Mouse (Mus musculus) heart, embryonic 14.5 days (tissue): ENCODE data around the gene Nle1. TPM values are rescaled to one million over a fixed set of nuclear protein-coding genes. Genes with fewer than 3 reads are reported as not detected.

Experiments
- ATAC-seq: fragments of 200-750 bp; cut with Nextera tagmentation; 2 replicates; pipeline ENCODE4 v1.8.0; 2017; ENCODE audit warnings: low read depth, moderate TSS enrichment; ENCODE audit not compliant: insufficient number of reproducible peaks, insufficient read depth, low FRiP score
- H3K27ac ChIP-seq, 2 experiments: fragments of 200-500 bp in 1 of 2; fragments of 300-500 bp in 1 of 2; sonication (generic) in 1 of 2; replicated peaks in 1 of 2; 2 replicates each; pipeline ENCODE4 v1.5.1; 2012 to 2014; ENCODE audit warnings: low read depth in 2 of 2, low read length in 2 of 2, control low read depth in 1 of 2, mild to moderate bottlenecking in 1 of 2, mixed read lengths in 1 of 2; ENCODE audit not compliant: control insufficient read depth in 1 of 2, insufficient read depth in 1 of 2
- H3K27me3 ChIP-seq: fragments of 300-500 bp; sonication (generic); 2 replicates; pipeline ENCODE4 v1.6.1; 2014; ENCODE audit warnings: mild to moderate bottlenecking, low read length, control low read depth; ENCODE audit not compliant: control insufficient read depth, insufficient read depth
- H3K36me3 ChIP-seq: fragments of 300-500 bp; sonication (generic); 2 replicates; pipeline ENCODE4 v1.6.1; 2014; ENCODE audit warnings: mild to moderate bottlenecking, control low read depth, low read length, mixed read lengths; ENCODE audit not compliant: control insufficient read depth, insufficient read depth
- H3K4me1 ChIP-seq, 2 experiments: fragments of 200-500 bp in 1 of 2; fragments of 300-500 bp in 1 of 2; sonication (generic) in 1 of 2; 2 replicates each; pipeline ENCODE4 v1.6.1; 2012 to 2014; ENCODE audit warnings: low read length in 2 of 2, control low read depth in 1 of 2, mixed read lengths in 1 of 2; ENCODE audit not compliant: control insufficient read depth in 2 of 2, insufficient read depth in 2 of 2
- H3K4me2 ChIP-seq: fragments of 300-500 bp; sonication (generic); 2 replicates; pipeline ENCODE4 v1.6.1; 2014; ENCODE audit warnings: mild to moderate bottlenecking, low read length
- H3K4me3 ChIP-seq, 2 experiments: fragments of 200-500 bp in 1 of 2; fragments of 300-500 bp in 1 of 2; sonication (generic) in 1 of 2; 2 replicates each; pipeline ENCODE4 v1.5.1; 2012 to 2014; ENCODE audit warnings: low read length in 2 of 2, mild to moderate bottlenecking in 2 of 2, control low read depth in 1 of 2, low read depth in 1 of 2, moderate library complexity in 1 of 2; ENCODE audit not compliant: control insufficient read depth in 1 of 2, insufficient read depth in 1 of 2
- H3K9ac ChIP-seq: fragments of 300-500 bp; sonication (generic); 2 replicates; pipeline ENCODE4 v1.6.1; 2014; ENCODE audit warnings: mild to moderate bottlenecking, low read length
- H3K9me3 ChIP-seq: fragments of 300-500 bp; sonication (generic); 2 replicates; pipeline ENCODE4 v1.6.1; 2016; ENCODE audit warnings: low read length, control low read depth; ENCODE audit not compliant: control insufficient read depth
- WGBS: fragments of 180-500 bp; shearing (Covaris S2); extraction: QIAGEN DNeasy Blood & Tissue Kit; methylation state at CpG from one replicate; pipeline ENCODE4 v1.1.7; 2014; 5-methylcytosine and 5-hydroxymethylcytosine counted together
- polyA plus RNA-seq: library from polyadenylated mRNA; unstranded; fragments of >200 nt; fragmentation: Nextera tagmentation; extraction: Ambion mirVana; gene quantifications from 2 replicates; pipeline ENCODE4 v1.2.1, GENCODE M21; 2014

The Nle1 gene
- 18.8 and 19.0 TPM in 2 replicates for polyA plus RNA-seq

DNA sequence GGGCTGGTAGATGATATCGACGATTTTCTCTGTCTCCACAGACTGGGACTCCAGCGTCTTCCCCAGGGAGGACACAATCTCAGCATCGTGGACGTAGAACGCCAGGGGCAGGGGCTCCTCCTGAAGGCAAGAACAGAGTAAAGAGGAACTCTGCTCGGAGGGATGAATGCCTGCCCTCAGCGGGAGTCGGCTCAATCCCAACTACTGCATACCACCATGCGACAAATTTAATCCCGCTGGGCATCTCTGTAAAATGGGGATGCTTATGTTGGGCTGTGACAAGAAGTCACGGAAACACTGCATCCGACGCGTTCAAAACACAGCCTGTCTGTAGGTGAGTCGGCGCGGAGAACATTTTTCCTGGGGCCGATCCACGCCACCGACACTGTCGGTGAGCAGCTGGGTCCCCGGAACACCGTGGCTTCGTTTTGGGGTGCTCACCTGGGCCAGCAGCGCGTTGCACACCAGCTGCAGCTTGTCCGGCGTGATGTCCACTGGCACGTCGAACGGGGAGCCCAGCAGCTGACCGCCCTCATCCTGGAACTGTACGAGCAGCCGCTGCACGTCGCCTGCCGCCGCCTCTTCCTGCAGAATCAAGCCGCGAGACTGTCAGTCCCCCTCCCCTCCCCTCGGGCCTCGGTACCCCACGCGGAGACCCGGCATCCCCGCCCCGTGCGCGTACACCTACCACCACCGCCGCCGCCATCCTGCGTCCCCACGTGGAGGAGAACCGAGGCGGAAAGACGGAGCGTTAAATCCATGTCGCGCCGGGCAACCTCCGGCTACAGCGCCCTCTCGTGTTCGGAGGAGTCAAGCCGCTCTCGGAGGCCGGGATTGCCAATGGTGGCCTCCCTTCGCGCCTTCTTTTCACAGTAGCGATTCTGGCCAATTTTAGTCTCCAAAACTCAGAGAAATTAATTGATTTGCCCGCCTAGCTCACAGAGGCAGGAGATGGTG lies at the start of gene Nle1:
Nle1 (minus strand) TSS at position 761 of the 957 bp plus-strand sequence.
- ATAC-seq = no peak
- H3K9me3 ChIP-seq = no peaks in the 10 kb centered on the region
- 2% methylated on average over 73 of the region's 73 CpGs for WGBS
- peaks cover 17 to 33% of the 10 kb centered on the region in 2 experiments for H3K4me1 ChIP-seq
- no peak within 1 kb of the TSS for H3K27ac ChIP-seq
- peak within 1 kb of the TSS; percentile 75 to 79 for H3K4me3 ChIP-seq
- H3K4me2 ChIP-seq = peak within 1 kb of the TSS; percentile 90
- peak within 1 kb of the TSS; percentile 84 for H3K9ac ChIP-seq
- H3K27me3 ChIP-seq = no peaks in the 10 kb centered on the region
- H3K36me3 ChIP-seq = peaks cover 39% of the 10 kb centered on the region

DNA sequence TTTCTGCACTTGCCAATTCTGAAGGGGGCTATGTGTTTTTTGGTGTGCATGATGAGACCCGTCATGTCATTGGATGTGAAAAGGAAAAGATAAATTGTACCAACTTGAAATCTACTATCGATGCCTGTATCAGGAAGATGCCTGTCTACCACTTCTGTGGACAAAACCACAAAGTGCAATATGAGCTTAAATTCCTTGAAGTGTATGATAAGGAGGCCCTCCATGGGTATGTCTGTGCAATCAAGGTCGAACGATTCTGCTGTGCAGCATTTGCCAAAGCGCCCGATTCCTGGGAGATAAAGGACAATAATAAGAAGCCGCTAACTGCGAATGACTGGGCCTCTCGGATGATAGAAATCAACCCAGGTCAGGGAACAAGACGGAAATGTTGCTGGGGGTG lies 48.7 kb upstream of the Nle1 start:
- H3K27me3 ChIP-seq = no peaks in the 10 kb centered on the region; the same call in 1 of the 2 replicates
- 62% methylated on average over 10 of the region's 10 CpGs for WGBS
- no peak overlapping the region for H3K27ac ChIP-seq
- peaks cover 4 to 5% of the 10 kb centered on the region in 2 experiments for H3K4me1 ChIP-seq
- no peak for ATAC-seq
- no peak overlapping the region for H3K4me3 ChIP-seq
- no peaks in the 10 kb centered on the region for H3K9me3 ChIP-seq
- no peak overlapping the region for H3K4me2 ChIP-seq
- no peak overlapping the region for H3K9ac ChIP-seq
- H3K36me3 ChIP-seq = no peaks in the 10 kb centered on the region

GRCm38 (mm10) chr11:82954631-82955030 lies 46.4 kb upstream of the Nle1 start:
- no peak overlapping the region for H3K4me2 ChIP-seq

GRCm38 (mm10) chr11:82952612-82953542 lies 44.7 kb upstream of the Nle1 start:
- Histone ChIP-seq H3K9ac (peak overlapping the region; percentile 62; the same call in 1 of the 2 replicates), H3K9me3 (no peaks in the 10 kb centered on the region), H3K4me1 (peaks cover 11 to 19% of the 10 kb centered on the region in 2 experiments), H3K27me3 (peaks cover 8% of the 10 kb centered on the region), H3K36me3 (no peaks in the 10 kb centered on the region), H3K4me3 (peak overlapping the region; percentile 39 to 40), H3K4me2 (peak overlapping the region; percentile 71), H3K27ac (peak overlapping the region; percentile 14 to 38; a peak in 3 of 4 replicates)
- no peak for ATAC-seq
- WGBS = 55% methylated on average over 9 of the region's 9 CpGs

More at GRCm38 (mm10) chr11:82954631-82955030, 46.4 kb upstream of the Nle1 start:
- no peaks in the 10 kb centered on the region for H3K9me3 ChIP-seq
- no peaks in the 10 kb centered on the region for H3K36me3 ChIP-seq
- ATAC-seq = no peak
- no peak overlapping the region for H3K27ac ChIP-seq
- peaks cover 11 to 19% of the 10 kb centered on the region in 2 experiments for H3K4me1 ChIP-seq
- whole genome bisulfite sequencing = 74% methylated on average over 6 of the region's 6 CpGs
- H3K4me3 ChIP-seq = no peak overlapping the region
- no peak overlapping the region for H3K9ac ChIP-seq
- peaks cover 8% of the 10 kb centered on the region for H3K27me3 ChIP-seq

DNA sequence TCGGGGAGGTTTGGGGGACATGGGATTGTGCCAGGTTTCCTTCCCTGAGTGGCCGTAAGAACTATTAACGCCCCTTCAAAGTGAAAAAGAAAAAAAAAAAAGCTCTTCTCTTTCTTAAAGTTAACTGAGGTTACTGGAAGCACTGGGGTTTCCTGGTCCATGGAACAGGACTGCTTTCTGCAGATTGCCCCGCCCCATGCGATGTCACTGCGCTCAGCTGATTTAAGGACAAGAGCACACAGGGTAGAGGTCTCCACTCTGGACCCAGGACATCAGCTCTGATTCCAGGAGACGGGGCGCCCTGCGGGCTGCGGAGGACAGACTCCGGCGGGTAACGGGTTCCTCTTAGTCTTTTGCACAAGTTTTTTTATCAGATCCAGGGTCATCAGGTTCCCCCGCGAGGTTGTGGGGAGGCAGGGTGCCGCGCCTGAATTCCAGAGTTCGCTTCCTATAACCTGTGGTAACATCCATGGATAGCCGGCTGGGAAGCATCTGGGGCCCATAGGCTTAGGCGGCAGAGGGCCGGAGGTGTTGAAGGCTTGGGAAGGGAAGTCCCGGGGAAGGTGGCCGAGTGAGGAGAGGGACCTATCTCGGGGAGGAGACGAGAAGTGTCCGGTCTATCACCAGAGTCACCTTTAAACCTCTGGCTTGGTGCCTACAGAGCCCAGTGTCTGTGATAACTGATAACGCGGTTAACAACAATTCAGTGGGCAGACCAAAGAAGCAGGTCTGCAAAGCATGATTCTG lies 43.8 kb upstream of the Nle1 start:
- Histone ChIP-seq H3K27me3 (peaks cover 8% of the 10 kb centered on the region), H3K27ac (peak overlapping the region; percentile 38 to 64), H3K36me3 (no peaks in the 10 kb centered on the region), H3K9ac (peak overlapping the region; percentile 62), H3K4me3 (peak overlapping the region; percentile 39 to 40), H3K4me2 (peak overlapping the region; percentile 71), H3K9me3 (no peaks in the 10 kb centered on the region), H3K4me1 (peaks cover 11 to 19% of the 10 kb centered on the region in 2 experiments)
- 3% methylated on average over 28 of the region's 28 CpGs for WGBS
- ATAC-seq = no peak

- 7% methylated on average over 10 of the region's 10 CpGs for WGBS
- peaks cover 8% of the 10 kb centered on the region for H3K27me3 ChIP-seq
- H3K9me3 ChIP-seq = no peaks in the 10 kb centered on the region
- H3K4me3 ChIP-seq = peak within 1 kb of the TSS; percentile 39 to 40
- peak within 1 kb of the TSS; percentile 64 to 69; a peak in 3 of 4 replicates for H3K27ac ChIP-seq
- H3K36me3 ChIP-seq = no peaks in the 10 kb centered on the region
- H3K4me2 ChIP-seq = peak within 1 kb of the TSS; percentile 71
- ATAC-seq = peak; percentile 56
- peaks cover 11 to 19% of the 10 kb centered on the region in 2 experiments for H3K4me1 ChIP-seq
- peak within 1 kb of the TSS; percentile 62 for H3K9ac ChIP-seq
Measured at GRCm38 (mm10) chr11:82950736-82951481, 42.7 kb upstream of the Nle1 start, which contains the start of gene Slfn5. Slfn5 (plus strand) TSS chr11:82951349.
